Comparison of ENCODE assay signal across 12 mouse cellular contexts in genomic region chr14:13651541-13652298, GRCm38 (mm10). TPM values are rescaled to one million over a fixed set of nuclear protein-coding genes. Genes with fewer than 3 reads are reported as not detected.
DNase-seq lines count a peak whose midpoint lies in the region; ATAC-seq lines count a peak whose summit lies in the region.
"Had no signal": no experiment of that assay in that cellular context is flagged by ENCODE, and none has a peak within 500 bp of the region (broad histone marks: within the 10 kb centered on the region; RNA-seq: fewer than 3 reads in every experiment).

No protein-coding gene starts in this region.

- H3K4me3 ChIP-seq in forebrain, embryonic 13.5 days: no peak overlapping the region
- H3K4me3 ChIP-seq in hindbrain, embryonic 16.5 days (ENCODE audit: low read length): no peak overlapping the region
- H3K4me3 ChIP-seq in intestine, embryonic 16.5 days (ENCODE audit: low read length): no peak overlapping the region
- H3K4me3 ChIP-seq: megakaryocyte, embryonic 14.5 days; stomach, embryonic 15.5 days had no signal

- H3K4me1 ChIP-seq in forebrain, embryonic 13.5 days: peaks cover 16% of the 10 kb centered on the region
- H3K4me1 ChIP-seq in hindbrain, embryonic 16.5 days (ENCODE audit: control insufficient read depth, insufficient read depth, low read depth, low read length): peaks cover 5% of the 10 kb centered on the region
- H3K4me1 ChIP-seq in intestine, embryonic 16.5 days (ENCODE audit: control insufficient read depth, insufficient read depth, low read length): no peaks in the 10 kb centered on the region
- H3K4me1 ChIP-seq: megakaryocyte, embryonic 14.5 days; stomach, embryonic 15.5 days had no signal

- no peaks in the 10 kb centered on the region for H3K36me3 ChIP-seq in forebrain, embryonic 13.5 days (ENCODE audit: poor library complexity, severe bottlenecking)
- H3K36me3 ChIP-seq in hindbrain, embryonic 16.5 days (ENCODE audit: control insufficient read depth, insufficient read depth, low read length): no peaks in the 10 kb centered on the region
- no peaks in the 10 kb centered on the region for H3K36me3 ChIP-seq in intestine, embryonic 16.5 days (ENCODE audit: control insufficient read depth, insufficient read depth, low read length)
- H3K36me3 ChIP-seq: stomach, embryonic 15.5 days had no signal

- no peak overlapping the region for H3K4me2 ChIP-seq in forebrain, embryonic 13.5 days
- H3K4me2 ChIP-seq in hindbrain, embryonic 16.5 days (ENCODE audit: low read length): no peak overlapping the region
- H3K4me2 ChIP-seq in intestine, embryonic 16.5 days (ENCODE audit: low read depth, low read length): no peak overlapping the region
- H3K4me2 ChIP-seq: stomach, embryonic 15.5 days had no signal

- no peaks in the 10 kb centered on the region for H3K9me3 ChIP-seq in forebrain, embryonic 13.5 days (replicated peaks)
- no peaks in the 10 kb centered on the region for H3K9me3 ChIP-seq in hindbrain, embryonic 16.5 days (ENCODE audit: control insufficient read depth, low read length)
- H3K9me3 ChIP-seq in intestine, embryonic 16.5 days (ENCODE audit: control insufficient read depth, low read length): no peaks in the 10 kb centered on the region
- H3K9me3 ChIP-seq: stomach, embryonic 15.5 days had no signal

- no peaks in the 10 kb centered on the region for H3K27me3 ChIP-seq in forebrain, embryonic 13.5 days
- no peaks in the 10 kb centered on the region for H3K27me3 ChIP-seq in hindbrain, embryonic 16.5 days (replicated peaks; ENCODE audit: control insufficient read depth, insufficient read depth, low read length)
- no peaks in the 10 kb centered on the region for H3K27me3 ChIP-seq in intestine, embryonic 16.5 days (replicated peaks; ENCODE audit: control insufficient read depth, insufficient read depth, low read length)
- H3K27me3 ChIP-seq: megakaryocyte, embryonic 14.5 days; stomach, embryonic 15.5 days had no signal

- WGBS in forebrain, embryonic 13.5 days: 6% methylated on average over 2 of the region's 2 CpGs
- 34% methylated on average over 2 of the region's 2 CpGs for WGBS in hindbrain, embryonic 16.5 days
- WGBS in intestine, embryonic 16.5 days: 77% methylated on average over 2 of the region's 2 CpGs

- H3K9ac ChIP-seq in forebrain, embryonic 13.5 days: no peak overlapping the region
- no peak overlapping the region for H3K9ac ChIP-seq in hindbrain, embryonic 16.5 days (ENCODE audit: low read depth, low read length)
- no peak overlapping the region for H3K9ac ChIP-seq in intestine, embryonic 16.5 days (ENCODE audit: low read depth, low read length)
- H3K9ac ChIP-seq: stomach, embryonic 15.5 days had no signal

- H3K27ac ChIP-seq in forebrain, embryonic 13.5 days: peak overlapping the region; percentile 57; the same call in 1 of the 2 replicates
- H3K27ac ChIP-seq in hindbrain, embryonic 16.5 days (ENCODE audit: low read depth, low read length): peak overlapping the region; percentile 5; the same call in 1 of the 2 replicates
- no peak overlapping the region for H3K27ac ChIP-seq in intestine, embryonic 16.5 days (ENCODE audit: low read length)
- H3K27ac ChIP-seq: stomach, embryonic 15.5 days had no signal

- peak; percentile 95 for ATAC-seq in forebrain, embryonic 13.5 days
- ATAC-seq in hindbrain, embryonic 16.5 days: peak; percentile 95
- ATAC-seq in intestine, embryonic 16.5 days: no peak

- peak; percentile 4 to 64 for DNase-seq in layer of hippocampus, postnatal 14 days (ENCODE audit: low spot score in 2 of 2)
- DNase-seq in layer of hippocampus, adult 9-10 months (ENCODE audit: low spot score): no peak
- peak; percentile 24 for DNase-seq in retina, embryonic 14.5 days (ENCODE audit: low spot score)
- no peak for DNase-seq in thymus, postnatal 4 days

RNA-seq across cellular contexts. Expression of gene Sntn, which starts 19.0 kb away (rescaled TPM):
- under 1 TPM in 1 of 2 experiments, not detected in 1; 0.35 TPM for total RNA-seq in layer of hippocampus, postnatal 14 days (2021)
- not detected in 2 replicates for polyA plus RNA-seq in forebrain, embryonic 13.5 days (2015; fragmentation: Nextera tagmentation; extraction: Ambion mirVana)
- polyA plus RNA-seq in hindbrain, embryonic 16.5 days (2015; fragmentation: Nextera tagmentation; extraction: Ambion mirVana): not detected in 2 replicates
- polyA plus RNA-seq in intestine, embryonic 16.5 days (2015; fragmentation: Nextera tagmentation; extraction: Ambion mirVana): not detected in 2 replicates
- total RNA-seq: left cerebral cortex, postnatal 10 days had no signal
- polyA plus RNA-seq: heart, embryonic 14.5 days; liver, embryonic 16.5 days; stomach, embryonic 15.5 days had no signal

Comparison
In these comparisons a context has a peak if more than half of its experiments do, and no peak if none do; other contexts are left out.
1. DNase-seq: peak in layer of hippocampus, postnatal 14 days (2 of 2) and retina, embryonic 14.5 days (single experiment); none in layer of hippocampus, adult 9-10 months (single experiment) and thymus, postnatal 4 days (single experiment).